Mouse (Mus musculus): ENCODE measurements around the gene Dhrs7b. TPM values are rescaled to one million over a fixed set of nuclear protein-coding genes. Genes with fewer than 3 reads are reported as not detected.

The Dhrs7b gene
- polyA plus RNA-seq, 1 experiment: 16.2 TPM

- no peak for TF ChIP-seq CTCF (IDR thresholded peaks at IDR 0.05; ENCODE audit: borderline replicate concordance, extremely low read depth, insufficient read depth, insufficient read length)
- no peak for TF ChIP-seq POLR2A (IDR thresholded peaks at IDR 0.05; ENCODE audit: borderline replicate concordance, extremely low read depth, insufficient read depth, insufficient read length, poor library complexity, severe bottlenecking)
- DNase-seq (ENCODE audit: low read depth): no peak
Observed at GRCm38 (mm10) chr11:60905407-60906120, 75.1 kb downstream of the Dhrs7b start.

- TF ChIP-seq CTCF (IDR thresholded peaks at IDR 0.05; ENCODE audit: borderline replicate concordance, extremely low read depth, insufficient read depth, insufficient read length): no peak
- TF ChIP-seq POLR2A (IDR thresholded peaks at IDR 0.05; ENCODE audit: borderline replicate concordance, extremely low read depth, insufficient read depth, insufficient read length, poor library complexity, severe bottlenecking): no peak
- no peak for DNase-seq (ENCODE audit: low read depth)
Observed at GRCm38 (mm10) chr11:60906449-60906848, 76.0 kb downstream of the Dhrs7b start.

- TF ChIP-seq POLR2A (IDR thresholded peaks at IDR 0.05; ENCODE audit: borderline replicate concordance, extremely low read depth, insufficient read depth, insufficient read length, poor library complexity, severe bottlenecking): no peak
- TF ChIP-seq CTCF (IDR thresholded peaks at IDR 0.05; ENCODE audit: borderline replicate concordance, extremely low read depth, insufficient read depth, insufficient read length): no peak
- no peak for DNase-seq (ENCODE audit: low read depth)
Observed at GRCm38 (mm10) chr11:60908073-60908472, 77.6 kb downstream of the Dhrs7b start.

GRCm38 (mm10) chr11:60909626-60910025, 79.2 kb downstream of the Dhrs7b start:
- no peak for TF ChIP-seq POLR2A (IDR thresholded peaks at IDR 0.05; ENCODE audit: borderline replicate concordance, extremely low read depth, insufficient read depth, insufficient read length, poor library complexity, severe bottlenecking)
- no peak for TF ChIP-seq CTCF (IDR thresholded peaks at IDR 0.05; ENCODE audit: borderline replicate concordance, extremely low read depth, insufficient read depth, insufficient read length)
- DNase-seq (ENCODE audit: low read depth): no peak

Other genes starting within 250 kb of the Dhrs7b start
- 123 and 152 TPM in 2 replicates for gene Llgl1, start 130.9 kb upstream of the Dhrs7b start, polyA plus RNA-seq (2012; rRNA removed)
- 152 and 157 TPM in 2 replicates for gene Flii, start 103.4 kb upstream of the Dhrs7b start, polyA plus RNA-seq (2012; rRNA removed)
- gene Mief2, start 102.2 kb upstream of the Dhrs7b start, polyA plus RNA-seq (2012; rRNA removed): 27.9 and 29.9 TPM in 2 replicates
- 10.2 TPM in 2 replicates for gene Top3a, start 53.3 kb upstream of the Dhrs7b start, polyA plus RNA-seq (2012; rRNA removed)
- 9.9 and 13.0 TPM in 2 replicates for gene Smcr8, start 53.1 kb upstream of the Dhrs7b start, polyA plus RNA-seq (2012; rRNA removed)
- 6.5 and 13.4 TPM in 2 replicates for gene Shmt1, start 18.9 kb upstream of the Dhrs7b start, polyA plus RNA-seq (2012; rRNA removed)
- 58.8 and 80.1 TPM in 2 replicates for gene Tmem11, start 48.6 kb downstream of the Dhrs7b start, polyA plus RNA-seq (2012; rRNA removed)
- gene Natd1, start 84.1 kb downstream of the Dhrs7b start, polyA plus RNA-seq (2012; rRNA removed): 51.5 and 54.6 TPM in 2 replicates
- gene Map2k3, start 101.4 kb downstream of the Dhrs7b start, polyA plus RNA-seq (2012; rRNA removed): 14.7 and 17.3 TPM in 2 replicates
- gene Kcnj12, start 191.9 kb downstream of the Dhrs7b start, polyA plus RNA-seq (2012; rRNA removed): 4.4 and 7.3 TPM in 2 replicates

Measured in brain, embryonic 14.5 days (tissue).